8 mouse cellular contexts compared by ENCODE assay signal in the genomic region with DNA sequence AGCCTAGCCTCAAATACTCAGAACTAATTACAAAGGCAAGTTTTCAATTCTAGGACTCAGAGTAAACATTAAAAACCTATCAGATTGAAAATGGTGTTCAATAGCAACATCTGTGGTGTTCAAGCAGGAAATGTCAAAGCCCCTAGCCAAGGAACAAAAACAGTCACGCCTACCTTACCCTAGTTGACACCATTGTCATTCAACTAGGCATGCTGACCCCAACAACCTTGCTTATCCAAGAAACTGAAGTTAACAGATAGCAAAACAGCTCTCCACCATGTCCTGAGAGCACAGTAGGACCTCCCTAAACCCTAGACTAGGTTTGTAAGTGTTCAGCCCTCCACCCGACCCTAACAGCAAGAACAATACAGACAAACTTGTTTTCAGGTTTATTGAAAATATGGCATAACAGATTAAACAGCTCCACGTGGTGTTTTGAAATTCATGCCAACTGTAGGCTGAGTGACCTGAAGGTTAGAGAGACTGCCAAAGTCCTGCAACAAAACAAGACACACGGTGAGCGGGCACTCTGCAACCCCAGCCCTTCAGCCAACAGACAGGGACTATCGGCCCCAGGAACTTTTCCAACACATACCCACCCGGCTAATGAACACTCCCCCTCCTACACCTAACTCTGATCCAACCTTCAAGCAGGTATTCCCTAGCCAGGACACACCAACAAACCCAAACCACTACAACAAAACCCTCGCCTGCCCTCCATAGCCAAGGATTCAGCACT. TPM values are rescaled to one million over a fixed set of nuclear protein-coding genes. Genes with fewer than 3 reads are reported as not detected.
DNase-seq lines count a peak whose midpoint lies in the region; ATAC-seq and TF ChIP-seq lines count a peak whose summit lies in the region.

No protein-coding gene starts in this region.

- peaks cover 60% of the 10 kb centered on the region for H3K36me3 ChIP-seq in kidney, embryonic 14.5 days (ENCODE audit: control insufficient read depth, insufficient read depth, low read length)
- peaks cover 63% of the 10 kb centered on the region for H3K36me3 ChIP-seq in embryonic facial prominence, embryonic 14.5 days (ENCODE audit: control insufficient read depth, insufficient read depth, low read length)
- H3K36me3 ChIP-seq in intestine, embryonic 16.5 days (ENCODE audit: control insufficient read depth, insufficient read depth, low read length), result peaks cover 21% of the 10 kb centered on the region
- H3K36me3 ChIP-seq in midbrain, postnatal 0 days (ENCODE audit: insufficient read depth, low read length), result peaks cover 15% of the 10 kb centered on the region; the same call in 1 of the 2 replicates

- DNase-seq in kidney, postnatal 4 days, result no peak
- no peak for DNase-seq in embryonic facial prominence, embryonic 14.5 days (ENCODE audit: low spot score)
- DNase-seq in midbrain, postnatal 0 days (ENCODE audit: low spot score), result no peak
- DNase-seq in c-Kit-positive CD71-positive TER-119-positive erythroid progenitor cells, embryonic 14.5 days (ENCODE audit: low spot score), result no peak
- DNase-seq in layer of hippocampus, postnatal 25 days (ENCODE audit: extremely low spot score in 1 of 2, low spot score in 1 of 2), result no peak
- DNase-seq in adrenal gland, adult 18-20 months (ENCODE audit: low spot score in 2 of 2), result no peak

- H3K9ac ChIP-seq in kidney, embryonic 14.5 days (ENCODE audit: low read depth, low read length), result peak overlapping the region; percentile 99
- H3K9ac ChIP-seq in embryonic facial prominence, embryonic 14.5 days (ENCODE audit: low read depth, low read length), result peak overlapping the region; percentile 99
- H3K9ac ChIP-seq in intestine, embryonic 16.5 days (ENCODE audit: low read depth, low read length), result peak overlapping the region; percentile 98; the same call in 1 of the 2 replicates
- peak overlapping the region; percentile 75 for H3K9ac ChIP-seq in midbrain, postnatal 0 days (replicated peaks; ENCODE audit: low read length, poor library complexity, severe bottlenecking)

- peaks cover 13% of the 10 kb centered on the region; the same call in 1 of the 2 replicates for H3K4me1 ChIP-seq in kidney, embryonic 14.5 days (ENCODE audit: control insufficient read depth, insufficient read depth, low read length)
- peaks cover 10% of the 10 kb centered on the region; the same call in 1 of the 2 replicates for H3K4me1 ChIP-seq in embryonic facial prominence, embryonic 14.5 days (ENCODE audit: control insufficient read depth, insufficient read depth, low read length)
- H3K4me1 ChIP-seq in intestine, embryonic 16.5 days (ENCODE audit: control insufficient read depth, insufficient read depth, low read length), result peaks cover 19% of the 10 kb centered on the region
- H3K4me1 ChIP-seq in midbrain, postnatal 0 days (ENCODE audit: insufficient read depth, low read length), result peaks cover 12% of the 10 kb centered on the region

- H3K27me3 ChIP-seq in kidney, embryonic 14.5 days (ENCODE audit: control insufficient read depth, insufficient read depth, low read length), result no peaks in the 10 kb centered on the region
- H3K27me3 ChIP-seq in embryonic facial prominence, embryonic 14.5 days (replicated peaks; ENCODE audit: control insufficient read depth, insufficient read depth, low read length), result no peaks in the 10 kb centered on the region
- no peaks in the 10 kb centered on the region for H3K27me3 ChIP-seq in intestine, embryonic 16.5 days (replicated peaks; ENCODE audit: control insufficient read depth, insufficient read depth, low read length)
- no peaks in the 10 kb centered on the region for H3K27me3 ChIP-seq in midbrain, postnatal 0 days (ENCODE audit: insufficient read depth, low read length)

- ATAC-seq in kidney, embryonic 14.5 days (ENCODE audit: low FRiP score, low TSS enrichment), result no peak
- no peak for ATAC-seq in embryonic facial prominence, embryonic 14.5 days (ENCODE audit: low read depth)
- no peak for ATAC-seq in intestine, embryonic 16.5 days
- ATAC-seq in midbrain, postnatal 0 days (ENCODE audit: low FRiP score), result no peak

- H3K27ac ChIP-seq in kidney, embryonic 14.5 days (ENCODE audit: low read depth, low read length), result no peak overlapping the region
- no peak overlapping the region for H3K27ac ChIP-seq in embryonic facial prominence, embryonic 14.5 days (replicated peaks; ENCODE audit: low read depth, low read length)
- H3K27ac ChIP-seq in intestine, embryonic 16.5 days (ENCODE audit: low read length), result no peak overlapping the region
- H3K27ac ChIP-seq in midbrain, postnatal 0 days (ENCODE audit: low read depth, low read length), result no peak overlapping the region

- peak overlapping the region; percentile 98 for H3K4me3 ChIP-seq in kidney, embryonic 14.5 days (ENCODE audit: low read length)
- peak overlapping the region; percentile 97 for H3K4me3 ChIP-seq in embryonic facial prominence, embryonic 14.5 days (ENCODE audit: low read depth, low read length)
- H3K4me3 ChIP-seq in intestine, embryonic 16.5 days (ENCODE audit: low read length), result peak overlapping the region; percentile 96
- H3K4me3 ChIP-seq in midbrain, postnatal 0 days (ENCODE audit: low read depth, low read length), result peak overlapping the region; percentile 77; the same call in 1 of the 2 replicates

- H3K4me2 ChIP-seq in kidney, embryonic 14.5 days (replicated peaks; ENCODE audit: low read depth, low read length), result peak overlapping the region; percentile 95
- peak overlapping the region; percentile 95 for H3K4me2 ChIP-seq in embryonic facial prominence, embryonic 14.5 days (ENCODE audit: low read depth, low read length)
- H3K4me2 ChIP-seq in intestine, embryonic 16.5 days (ENCODE audit: low read depth, low read length), result peak overlapping the region; percentile 93
- H3K4me2 ChIP-seq in midbrain, postnatal 0 days (ENCODE audit: low read depth, low read length, poor library complexity, severe bottlenecking), result peak overlapping the region; percentile 61; the same call in 1 of the 2 replicates

- 71% methylated on average over 8 of the region's 8 CpGs for WGBS in kidney, embryonic 14.5 days
- WGBS in embryonic facial prominence, embryonic 14.5 days, result 60% methylated on average over 8 of the region's 8 CpGs
- WGBS in intestine, embryonic 16.5 days, result 70% methylated on average over 8 of the region's 8 CpGs
- 68% methylated on average over 8 of the region's 8 CpGs for WGBS in midbrain, postnatal 0 days

- no peak for TF ChIP-seq CTCF in midbrain, postnatal 0 days (IDR thresholded peaks at IDR 0.05)

- no peaks in the 10 kb centered on the region for H3K9me3 ChIP-seq in kidney, embryonic 14.5 days (ENCODE audit: control insufficient read depth, low read length)
- H3K9me3 ChIP-seq in embryonic facial prominence, embryonic 14.5 days (ENCODE audit: control insufficient read depth, low read length), result no peaks in the 10 kb centered on the region
- H3K9me3 ChIP-seq in intestine, embryonic 16.5 days (ENCODE audit: control insufficient read depth, low read length), result no peaks in the 10 kb centered on the region
- no peaks in the 10 kb centered on the region for H3K9me3 ChIP-seq in midbrain, postnatal 0 days (ENCODE audit: low read length)

RNA-seq across cellular contexts. Expression of a gene that starts 2.5 kb away (rescaled TPM):
- 1,503 and 2,103 TPM in 2 replicates for polyA plus RNA-seq in kidney, embryonic 14.5 days (2014; fragmentation: Nextera tagmentation; extraction: Ambion mirVana)
- 1,342 and 1,410 TPM in 2 replicates for polyA plus RNA-seq in embryonic facial prominence, embryonic 14.5 days (2014; fragmentation: Nextera tagmentation; extraction: Ambion mirVana)
- polyA plus RNA-seq in intestine, embryonic 16.5 days (2015; fragmentation: Nextera tagmentation; extraction: Ambion mirVana), result 1,024 and 1,136 TPM in 2 replicates
- total RNA-seq in midbrain, postnatal 0 days (2014; rRNA removed), result 630 and 662 TPM in 2 replicates
- 642 and 710 TPM in 2 replicates for polyA plus RNA-seq in midbrain, postnatal 0 days (2015; fragmentation: Nextera tagmentation; extraction: Ambion mirVana)
- 100 to 1,000 TPM; 560 to 614 TPM for total RNA-seq in layer of hippocampus, postnatal 25 days (2021)
- 1,000 to 10,000 TPM; 1,108 to 1,124 TPM for total RNA-seq in adrenal gland, adult 18-20 months (2021)
